In the genomic region with DNA sequence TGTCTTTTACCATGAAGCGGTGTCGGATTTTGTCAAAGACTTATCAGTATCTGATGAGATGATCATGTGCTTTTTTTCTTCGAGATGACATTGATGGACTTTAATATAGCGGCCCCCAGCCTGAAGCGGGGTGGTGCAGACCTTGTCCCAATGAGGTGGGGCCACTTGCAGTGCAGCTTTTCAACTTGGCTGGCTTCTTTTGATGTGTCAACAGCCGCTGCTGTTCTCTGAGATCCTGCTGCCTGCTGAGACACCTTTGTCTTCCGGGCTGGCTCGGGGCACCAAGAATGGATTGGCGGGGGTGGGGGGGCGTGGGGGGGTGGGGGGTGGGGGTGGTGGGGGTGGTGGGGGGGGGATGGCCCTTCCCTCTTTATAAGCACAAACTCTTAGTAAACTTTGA, we compare ENCODE assay signal across 23 mouse cellular contexts.
DNase-seq lines count a peak whose midpoint lies in the region; ATAC-seq lines count a peak whose summit lies in the region.
"Had no signal": no experiment of that assay in that cellular context is flagged by ENCODE, and none has a peak within 500 bp of the region (broad histone marks: within the 10 kb centered on the region; RNA-seq: fewer than 3 reads in every experiment).

No protein-coding gene starts in this region.

- H3K4me1 ChIP-seq in hindbrain, embryonic 10.5 days (replicated peaks): no peaks in the 10 kb centered on the region
- H3K4me1 ChIP-seq in hindbrain, embryonic 14.5 days (replicated peaks; ENCODE audit: control insufficient read depth, insufficient read depth, low read length): no peaks in the 10 kb centered on the region
- H3K4me1 ChIP-seq in midbrain, embryonic 11.5 days (ENCODE audit: control insufficient read depth, insufficient read depth, low read length): no peaks in the 10 kb centered on the region
- H3K4me1 ChIP-seq in midbrain, embryonic 13.5 days (replicated peaks): no peaks in the 10 kb centered on the region
- H3K4me1 ChIP-seq: embryonic facial prominence, embryonic 13.5 days; embryonic facial prominence, embryonic 15.5 days; forebrain, embryonic 13.5 days had no signal

- WGBS in hindbrain, embryonic 10.5 days: 44% methylated on average over 10 of the region's 10 CpGs
- WGBS in hindbrain, embryonic 14.5 days: 31% methylated on average over 8 of the region's 10 CpGs
- 34% methylated on average over 10 of the region's 10 CpGs for WGBS in midbrain, embryonic 11.5 days
- 31% methylated on average over 10 of the region's 10 CpGs for WGBS in midbrain, embryonic 13.5 days

- no peak overlapping the region for H3K9ac ChIP-seq in hindbrain, embryonic 14.5 days
- H3K9ac ChIP-seq in midbrain, embryonic 11.5 days (ENCODE audit: low read length): no peak overlapping the region
- no peak overlapping the region for H3K9ac ChIP-seq in midbrain, embryonic 13.5 days (replicated peaks)
- H3K9ac ChIP-seq: embryonic facial prominence, embryonic 13.5 days; embryonic facial prominence, embryonic 15.5 days; forebrain, embryonic 13.5 days had no signal

- no peaks in the 10 kb centered on the region for H3K9me3 ChIP-seq in hindbrain, embryonic 10.5 days
- H3K9me3 ChIP-seq in hindbrain, embryonic 14.5 days (ENCODE audit: control insufficient read depth, low read length): no peaks in the 10 kb centered on the region
- no peaks in the 10 kb centered on the region for H3K9me3 ChIP-seq in midbrain, embryonic 11.5 days (ENCODE audit: control insufficient read depth, low read length)
- H3K9me3 ChIP-seq in midbrain, embryonic 13.5 days: no peaks in the 10 kb centered on the region
- H3K9me3 ChIP-seq: embryonic facial prominence, embryonic 13.5 days; embryonic facial prominence, embryonic 15.5 days; forebrain, embryonic 10.5 days; forebrain, embryonic 13.5 days had no signal

- no peak overlapping the region for H3K27ac ChIP-seq in hindbrain, embryonic 10.5 days
- H3K27ac ChIP-seq in hindbrain, embryonic 14.5 days: no peak overlapping the region
- no peak overlapping the region for H3K27ac ChIP-seq in midbrain, embryonic 11.5 days (ENCODE audit: low read depth, low read length)
- H3K27ac ChIP-seq in midbrain, embryonic 13.5 days: no peak overlapping the region
- H3K27ac ChIP-seq: embryonic facial prominence, embryonic 13.5 days; embryonic facial prominence, embryonic 15.5 days; forebrain, embryonic 10.5 days; forebrain, embryonic 13.5 days had no signal

- H3K4me2 ChIP-seq in hindbrain, embryonic 14.5 days (replicated peaks): no peak overlapping the region
- no peak overlapping the region for H3K4me2 ChIP-seq in midbrain, embryonic 11.5 days
- no peak overlapping the region for H3K4me2 ChIP-seq in midbrain, embryonic 13.5 days (replicated peaks)
- H3K4me2 ChIP-seq: embryonic facial prominence, embryonic 13.5 days; embryonic facial prominence, embryonic 15.5 days; forebrain, embryonic 13.5 days had no signal

- no peaks in the 10 kb centered on the region for H3K27me3 ChIP-seq in hindbrain, embryonic 10.5 days (ENCODE audit: insufficient read depth, poor library complexity, severe bottlenecking)
- no peaks in the 10 kb centered on the region for H3K27me3 ChIP-seq in hindbrain, embryonic 14.5 days (ENCODE audit: control insufficient read depth, insufficient read depth, low read length)
- H3K27me3 ChIP-seq in midbrain, embryonic 11.5 days (ENCODE audit: control insufficient read depth, insufficient read depth, low read length): no peaks in the 10 kb centered on the region
- H3K27me3 ChIP-seq in midbrain, embryonic 13.5 days: no peaks in the 10 kb centered on the region
- H3K27me3 ChIP-seq: embryonic facial prominence, embryonic 13.5 days; embryonic facial prominence, embryonic 15.5 days; forebrain, embryonic 13.5 days had no signal

- DNase-seq in embryo, embryonic 11 days: peak; percentile 2
- no peak for DNase-seq in embryo, embryonic 9.5 days (ENCODE audit: extremely low spot score)
- peak; percentile 7 for DNase-seq in hindbrain, embryonic 10.5 days (ENCODE audit: low spot score)
- DNase-seq in hindbrain, embryonic 14.5 days (ENCODE audit: low spot score): no peak
- no peak for DNase-seq in midbrain, embryonic 11.5 days (ENCODE audit: low spot score, missing footprints)
- DNase-seq in retina, embryonic 14.5 days (ENCODE audit: low spot score): peak; percentile 2
- no peak for DNase-seq in retina, postnatal 1 day
- DNase-seq: adrenal gland, adult 2 months; adrenal gland, postnatal 10 days; adrenal gland, postnatal 25 days; cerebellum, adult 11 months; cerebellum, adult 18-20 months; cerebellum, adult 8-10 months; cerebellum, adult 9-11 months; cerebellum, postnatal 14 days; cerebellum, postnatal 36 days had no signal

- H3K36me3 ChIP-seq in hindbrain, embryonic 10.5 days: no peaks in the 10 kb centered on the region
- no peaks in the 10 kb centered on the region for H3K36me3 ChIP-seq in hindbrain, embryonic 14.5 days (replicated peaks; ENCODE audit: control insufficient read depth, insufficient read depth)
- no peaks in the 10 kb centered on the region for H3K36me3 ChIP-seq in midbrain, embryonic 11.5 days (ENCODE audit: control insufficient read depth, insufficient read depth, low read length)
- H3K36me3 ChIP-seq in midbrain, embryonic 13.5 days: no peaks in the 10 kb centered on the region
- H3K36me3 ChIP-seq: embryonic facial prominence, embryonic 13.5 days; embryonic facial prominence, embryonic 15.5 days; forebrain, embryonic 10.5 days had no signal

- H3K4me3 ChIP-seq in hindbrain, embryonic 10.5 days: no peak overlapping the region
- H3K4me3 ChIP-seq in hindbrain, embryonic 14.5 days (replicated peaks; ENCODE audit: low read length): no peak overlapping the region
- H3K4me3 ChIP-seq in midbrain, embryonic 11.5 days (ENCODE audit: low read depth, low read length): no peak overlapping the region
- H3K4me3 ChIP-seq in midbrain, embryonic 13.5 days (replicated peaks): no peak overlapping the region
- H3K4me3 ChIP-seq: embryonic facial prominence, embryonic 13.5 days; embryonic facial prominence, embryonic 15.5 days; erythroblast, embryonic 14.5 days; forebrain, embryonic 10.5 days; forebrain, embryonic 13.5 days had no signal

- no peak for ATAC-seq in hindbrain, embryonic 14.5 days (ENCODE audit: low FRiP score)
- ATAC-seq in midbrain, embryonic 11.5 days (ENCODE audit: low FRiP score): peak; percentile 64; the same call in 1 of the 2 replicates
- ATAC-seq in midbrain, embryonic 13.5 days: no peak
- ATAC-seq: forebrain, embryonic 13.5 days; forebrain, embryonic 16.5 days had no signal

Comparison
In these comparisons a context has a peak if more than half of its experiments do, and no peak if none do; other contexts are left out.
1. DNase-seq: peak in embryo, embryonic 11 days (single experiment), hindbrain, embryonic 10.5 days (single experiment) and retina, embryonic 14.5 days (single experiment); none in embryo, embryonic 9.5 days (single experiment), hindbrain, embryonic 14.5 days (single experiment), midbrain, embryonic 11.5 days (single experiment) and retina, postnatal 1 day (single experiment).